Mouse (Mus musculus): ENCODE results near the gene Zfp507. TPM values are rescaled to one million over a fixed set of nuclear protein-coding genes. Genes with fewer than 3 reads are reported as not detected.

Gene Zfp507
- polyA plus RNA-seq, 1 experiment from 2014 or later: 26.0 TPM

DNA sequence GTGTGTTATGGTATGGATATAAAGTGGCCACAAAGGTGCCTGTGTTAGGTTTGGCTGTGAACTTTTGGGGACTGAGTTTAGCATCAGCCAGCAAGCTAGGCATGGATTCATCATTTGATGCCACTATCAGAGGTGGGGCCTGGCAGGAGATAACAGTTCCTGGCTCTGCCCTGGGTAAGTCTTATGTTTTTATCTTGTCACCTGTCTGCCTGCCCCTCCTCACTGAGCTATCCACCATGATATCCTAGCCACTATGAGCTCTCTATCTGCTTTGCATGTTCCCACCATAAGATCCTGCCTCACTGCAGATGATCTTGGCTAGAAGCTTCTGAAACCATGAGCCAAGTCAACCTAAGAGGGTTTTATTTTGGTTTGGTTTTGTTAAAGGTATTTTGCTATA is 31.7 kb downstream of the Zfp507 start:
- H3K4me1 ChIP-seq: no peaks in the 10 kb centered on the region
- H3K4me2 ChIP-seq (replicated peaks): no peak overlapping the region
- ATAC-seq (ENCODE audit: low FRiP score): no peak
- no peak overlapping the region for H3K27ac ChIP-seq
- no peak overlapping the region for H3K4me3 ChIP-seq
- no peaks in the 10 kb centered on the region for H3K9me3 ChIP-seq (replicated peaks)
- peaks cover 39% of the 10 kb centered on the region for H3K36me3 ChIP-seq
- H3K9ac ChIP-seq: no peak overlapping the region
- H3K27me3 ChIP-seq: no peaks in the 10 kb centered on the region

DNA sequence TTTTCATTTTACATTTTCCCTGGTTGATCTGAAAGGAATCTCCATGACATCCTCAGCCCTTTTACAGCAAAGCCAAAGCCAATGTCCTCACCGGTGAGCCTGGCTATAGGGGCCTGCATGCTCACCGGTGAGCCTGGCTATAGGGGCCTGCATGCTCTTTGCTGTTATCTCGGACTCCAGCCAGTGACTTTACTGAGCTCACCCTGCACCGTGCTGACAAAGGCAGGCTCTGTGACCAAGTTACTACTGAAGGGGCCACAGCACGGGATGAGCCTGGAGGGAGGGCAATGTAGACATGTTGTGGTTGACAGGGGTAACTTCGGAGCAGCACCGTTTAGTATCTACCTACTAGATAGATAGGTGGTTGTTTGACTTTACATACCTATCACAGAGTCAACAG is 32.7 kb downstream of the Zfp507 start:
- WGBS: 88% methylated on average over 7 of the region's 7 CpGs
- no peak overlapping the region for H3K9ac ChIP-seq
- H3K36me3 ChIP-seq: peaks cover 29% of the 10 kb centered on the region
- no peak overlapping the region for H3K27ac ChIP-seq
- no peak overlapping the region for H3K4me2 ChIP-seq (replicated peaks)
- H3K9me3 ChIP-seq (replicated peaks): no peaks in the 10 kb centered on the region
- ATAC-seq (ENCODE audit: low FRiP score): no peak
- no peaks in the 10 kb centered on the region for H3K4me1 ChIP-seq
- H3K27me3 ChIP-seq: no peaks in the 10 kb centered on the region
- no peak overlapping the region for H3K4me3 ChIP-seq

DNA sequence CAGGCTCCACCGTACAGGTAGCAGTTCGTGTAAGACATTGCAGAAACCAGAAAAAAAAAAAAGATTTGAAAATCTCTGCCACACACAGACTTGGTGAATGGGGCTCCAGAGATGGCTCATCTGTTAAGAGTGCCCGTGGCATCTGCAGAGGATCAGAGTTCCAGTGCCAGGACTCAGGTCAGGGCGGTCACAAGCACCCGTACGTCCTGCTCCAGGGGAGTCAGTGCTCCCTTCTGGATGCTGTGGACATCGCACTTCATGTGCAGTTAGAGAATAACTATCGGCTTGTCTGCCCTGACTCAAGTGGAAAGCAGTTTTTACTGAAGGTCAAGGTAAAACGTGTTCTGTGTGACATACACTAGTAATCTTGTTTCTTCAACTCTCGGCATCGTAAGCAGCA is 38.3 kb downstream of the Zfp507 start:
- Histone ChIP-seq H3K27ac (no peak overlapping the region), H3K4me3 (no peak overlapping the region), H3K27me3 (no peaks in the 10 kb centered on the region), H3K36me3 (no peaks in the 10 kb centered on the region), H3K9ac (no peak overlapping the region), H3K4me2 (replicated peaks) (no peak overlapping the region), H3K4me1 (no peaks in the 10 kb centered on the region), H3K9me3 (replicated peaks) (no peaks in the 10 kb centered on the region; the same call in 1 of the 2 replicates)
- ATAC-seq (ENCODE audit: low FRiP score): no peak
- 94% methylated on average over 11 of the region's 11 CpGs for WGBS

DNA sequence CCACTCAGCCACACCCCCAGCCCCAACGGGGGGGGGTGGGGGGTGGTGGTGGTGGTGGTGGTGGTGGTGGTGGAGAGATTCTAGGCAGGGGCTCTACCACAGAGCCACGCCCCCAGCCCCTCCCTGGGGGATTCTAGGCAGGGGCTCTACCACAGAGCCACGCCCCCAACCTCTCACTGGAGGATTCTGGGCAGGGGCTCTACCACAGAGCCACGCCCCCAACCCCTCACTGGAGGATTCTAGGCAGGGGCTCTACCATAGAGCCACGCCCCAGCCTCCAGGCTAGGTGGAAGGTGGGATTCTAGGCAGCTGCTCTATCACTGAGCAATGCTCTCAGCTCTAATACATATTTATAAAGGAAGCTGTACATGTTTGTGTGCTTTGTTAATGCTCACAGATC is 41.0 kb downstream of the Zfp507 start:
- H3K4me2 ChIP-seq (replicated peaks): no peak overlapping the region
- 74% methylated on average over 5 of the region's 5 CpGs for WGBS
- H3K4me3 ChIP-seq: no peak overlapping the region
- H3K36me3 ChIP-seq: no peaks in the 10 kb centered on the region
- H3K27me3 ChIP-seq: no peaks in the 10 kb centered on the region
- no peak overlapping the region for H3K27ac ChIP-seq
- no peaks in the 10 kb centered on the region; the same call in 1 of the 2 replicates for H3K9me3 ChIP-seq (replicated peaks)
- no peaks in the 10 kb centered on the region for H3K4me1 ChIP-seq
- no peak for ATAC-seq (ENCODE audit: low FRiP score)
- H3K9ac ChIP-seq: no peak overlapping the region

DNA sequence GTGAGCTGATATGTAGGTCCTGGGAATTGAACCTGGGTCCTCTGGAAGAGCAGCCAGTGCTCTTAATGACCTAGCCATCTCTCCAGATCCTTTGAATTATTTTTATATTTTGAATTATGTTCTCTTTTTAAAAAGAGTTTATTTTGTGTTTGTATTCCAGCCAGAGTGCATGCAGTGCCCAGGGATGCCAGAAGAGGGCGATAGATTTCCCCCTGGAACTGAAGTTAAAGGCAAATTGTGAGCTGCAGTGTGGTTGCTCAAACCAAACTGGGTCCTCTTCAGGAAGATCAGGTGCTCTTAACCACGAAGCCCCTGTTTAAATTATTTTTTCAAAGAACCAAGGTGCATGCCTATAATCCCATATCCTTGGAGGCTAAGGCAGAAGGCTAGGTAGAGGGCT is 43.2 kb downstream of the Zfp507 start:
- 20% methylated on average over 2 of the region's 2 CpGs for WGBS
- ATAC-seq (ENCODE audit: low FRiP score): no peak
- H3K9me3 ChIP-seq (replicated peaks): no peaks in the 10 kb centered on the region; the same call in 1 of the 2 replicates
- no peak overlapping the region for H3K4me2 ChIP-seq (replicated peaks)
- peaks cover 3% of the 10 kb centered on the region; the same call in 1 of the 2 replicates for H3K4me1 ChIP-seq
- H3K4me3 ChIP-seq: no peak overlapping the region
- H3K27ac ChIP-seq: no peak overlapping the region
- H3K36me3 ChIP-seq: no peaks in the 10 kb centered on the region
- H3K27me3 ChIP-seq: no peaks in the 10 kb centered on the region
- H3K9ac ChIP-seq: no peak overlapping the region

DNA sequence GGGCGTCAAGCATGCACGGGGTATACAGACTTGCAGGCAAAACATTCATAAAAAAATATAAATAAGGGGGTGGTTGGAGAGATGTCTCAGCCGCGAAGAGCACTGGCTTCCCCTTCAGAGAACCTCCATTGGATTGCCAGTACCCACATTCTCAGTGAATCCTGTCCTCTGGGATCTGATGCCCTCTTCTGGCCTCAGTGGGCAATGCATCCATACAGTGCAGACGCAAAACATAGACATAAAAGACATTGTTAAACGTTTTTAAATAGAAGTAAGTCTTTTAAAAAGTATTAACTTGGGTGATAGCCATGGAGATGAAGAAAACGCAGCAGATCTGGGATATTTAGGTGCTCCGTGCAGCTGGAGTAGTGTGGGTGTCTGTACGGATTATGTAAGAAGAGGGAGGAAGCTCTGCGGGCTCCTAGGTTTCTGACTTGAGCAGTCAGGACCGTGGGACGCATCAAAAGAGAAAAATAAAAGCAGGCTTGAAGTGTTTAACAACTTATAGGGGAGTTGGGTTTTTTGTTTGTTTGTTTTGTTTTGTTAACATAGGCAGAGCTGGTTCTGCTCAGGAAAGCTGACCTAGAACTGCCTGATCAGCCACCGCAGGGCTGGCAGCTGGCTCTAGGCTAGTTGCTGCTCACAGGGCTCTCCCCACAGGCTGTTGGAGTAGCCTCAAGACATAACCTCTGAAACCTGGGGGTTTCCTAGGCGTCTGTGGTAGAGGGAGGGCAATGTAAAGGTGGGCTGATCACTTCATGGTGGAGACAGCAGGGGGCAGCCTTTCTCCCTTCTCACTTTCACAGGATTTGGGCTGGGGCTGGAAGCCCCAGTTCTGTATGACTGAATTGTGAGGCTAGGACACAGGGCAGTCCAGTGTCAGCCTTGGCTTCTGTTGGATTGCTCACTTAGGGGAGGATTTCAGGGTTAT is 46.0 kb downstream of the Zfp507 start:
- no peak for ATAC-seq (ENCODE audit: low FRiP score)
- no peak overlapping the region for H3K4me3 ChIP-seq
- no peak overlapping the region for H3K9ac ChIP-seq
- H3K27me3 ChIP-seq: no peaks in the 10 kb centered on the region
- no peaks in the 10 kb centered on the region for H3K36me3 ChIP-seq
- no peaks in the 10 kb centered on the region; the same call in 1 of the 2 replicates for H3K9me3 ChIP-seq (replicated peaks)
- peaks cover 16% of the 10 kb centered on the region for H3K4me1 ChIP-seq
- WGBS: 38% methylated on average over 14 of the region's 14 CpGs
- H3K4me2 ChIP-seq (replicated peaks): no peak overlapping the region
- no peak overlapping the region for H3K27ac ChIP-seq

DNA sequence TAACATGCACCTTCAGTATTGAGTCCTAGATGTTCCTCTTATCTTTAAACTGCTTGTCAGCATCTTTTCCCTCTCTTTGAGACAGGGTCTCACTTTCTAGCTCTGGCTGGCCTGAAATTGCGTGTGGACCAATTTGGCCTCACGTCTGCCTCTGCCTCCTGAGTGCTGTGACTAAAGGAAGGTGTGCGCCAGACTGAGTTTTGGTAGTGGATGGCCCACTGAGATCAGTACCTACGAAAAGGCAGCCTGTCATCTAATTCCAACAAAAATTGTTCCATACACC is 48.0 kb downstream of the Zfp507 start:
- Histone ChIP-seq H3K27me3 (no peaks in the 10 kb centered on the region), H3K36me3 (peaks cover 12% of the 10 kb centered on the region), H3K9me3 (replicated peaks) (no peaks in the 10 kb centered on the region), H3K4me3 (peak overlapping the region; percentile 91), H3K4me1 (peaks cover 16% of the 10 kb centered on the region), H3K9ac (peak overlapping the region; percentile 63), H3K27ac (0 out of 2 replicates have a peak overlapping the region, but pooled peaks have one; percentile 18), H3K4me2 (replicated peaks) (peak overlapping the region; percentile 96)
- ATAC-seq (ENCODE audit: low FRiP score): no peak
- 77% methylated on average over 4 of the region's 4 CpGs for WGBS

DNA sequence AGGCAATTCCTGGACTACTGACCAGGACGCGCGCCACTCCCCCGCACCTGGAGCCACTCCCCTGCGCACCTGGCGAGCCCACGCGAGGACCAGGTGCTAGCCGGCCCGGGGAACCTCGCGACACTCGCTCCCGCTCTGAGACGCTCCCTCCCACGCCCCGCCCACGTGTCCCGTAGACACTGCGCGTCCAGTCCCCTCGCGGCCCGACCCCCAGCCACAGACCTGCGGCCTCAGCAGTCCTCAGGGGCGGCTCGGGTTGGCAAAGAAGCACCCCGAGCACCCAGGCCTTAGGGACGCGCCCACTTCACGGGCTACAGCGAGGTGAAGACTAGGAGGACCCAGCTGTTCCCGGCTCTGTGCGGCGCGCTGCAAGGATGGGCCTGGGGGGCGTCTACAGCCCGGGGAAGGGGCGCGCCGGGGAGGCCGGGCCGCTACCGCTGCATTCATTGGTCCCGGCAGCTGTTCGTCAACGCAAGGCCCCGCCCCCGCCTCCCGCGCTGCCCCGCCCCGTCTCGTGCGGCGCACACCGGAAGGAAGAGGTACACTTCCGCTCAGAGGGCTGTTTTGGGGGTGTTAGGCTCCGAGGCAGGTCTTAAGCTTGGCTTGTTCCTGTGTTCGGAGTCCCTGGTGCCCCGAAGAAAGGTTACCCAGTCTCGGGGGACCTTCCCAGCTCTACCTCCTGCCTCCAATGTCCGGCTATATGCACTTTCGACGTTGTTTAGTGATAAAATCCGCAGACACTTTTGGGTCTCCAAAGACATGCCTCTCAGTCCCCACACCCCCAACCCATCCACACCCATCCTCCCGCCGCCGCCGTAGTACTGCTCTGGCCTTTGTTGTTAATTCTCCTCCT is 48.5 kb downstream of the Zfp507 start, which contains the start of gene Dpy19l3:
Gene Dpy19l3, minus strand, starts transcription at position 422 of the 853 bp plus-strand sequence.
- peak; percentile 97 for ATAC-seq (ENCODE audit: low FRiP score)
- peak within 1 kb of the TSS; percentile 96 for H3K4me2 ChIP-seq (replicated peaks)
- H3K9me3 ChIP-seq (replicated peaks): no peaks in the 10 kb centered on the region
- peaks cover 18% of the 10 kb centered on the region for H3K36me3 ChIP-seq
- under 1% methylated on average over 70 of the region's 70 CpGs for WGBS
- peak within 1 kb of the TSS; percentile 74 for H3K27ac ChIP-seq
- peak within 1 kb of the TSS; percentile 91 for H3K4me3 ChIP-seq
- H3K27me3 ChIP-seq: no peaks in the 10 kb centered on the region
- H3K4me1 ChIP-seq: peaks cover 16% of the 10 kb centered on the region
- H3K9ac ChIP-seq: peak within 1 kb of the TSS; percentile 83

DNA sequence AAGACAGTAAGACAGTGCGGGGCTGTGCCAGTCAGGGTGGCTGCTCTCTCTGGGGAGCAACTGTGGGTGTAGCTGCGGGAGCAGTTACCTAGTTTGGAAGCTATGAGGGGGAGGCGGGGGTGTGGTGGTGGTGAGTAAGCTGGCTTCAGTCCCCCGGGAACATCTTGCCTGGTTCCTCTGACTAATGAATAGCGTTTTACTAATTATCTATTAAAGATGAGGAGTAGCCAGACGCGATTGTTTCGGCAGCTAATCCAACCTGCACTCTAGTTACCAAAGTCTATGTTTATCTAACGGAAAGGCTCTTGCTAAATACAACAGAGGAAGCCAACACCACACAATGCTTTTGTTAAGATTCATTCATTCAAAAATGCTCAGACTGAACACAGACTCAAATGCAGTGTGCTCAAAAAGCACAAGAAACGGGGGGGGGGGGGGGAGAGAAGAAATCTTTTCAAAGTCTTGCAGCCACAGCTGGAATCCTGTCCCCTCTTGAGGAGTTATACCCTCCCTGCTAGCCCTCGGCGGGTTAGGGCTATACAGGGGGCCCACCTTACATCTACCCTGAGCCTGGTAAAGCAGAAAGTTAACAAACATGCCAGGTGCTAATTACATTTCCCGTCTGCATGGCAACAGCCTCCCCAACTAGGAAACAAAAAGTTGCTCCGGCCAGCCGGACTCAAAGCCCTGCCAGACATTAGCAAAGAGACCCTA is 49.3 kb downstream of the Zfp507 start:
- Histone ChIP-seq H3K4me3 (peak overlapping the region; percentile 91), H3K36me3 (peaks cover 26% of the 10 kb centered on the region), H3K27me3 (no peaks in the 10 kb centered on the region)

DNA sequence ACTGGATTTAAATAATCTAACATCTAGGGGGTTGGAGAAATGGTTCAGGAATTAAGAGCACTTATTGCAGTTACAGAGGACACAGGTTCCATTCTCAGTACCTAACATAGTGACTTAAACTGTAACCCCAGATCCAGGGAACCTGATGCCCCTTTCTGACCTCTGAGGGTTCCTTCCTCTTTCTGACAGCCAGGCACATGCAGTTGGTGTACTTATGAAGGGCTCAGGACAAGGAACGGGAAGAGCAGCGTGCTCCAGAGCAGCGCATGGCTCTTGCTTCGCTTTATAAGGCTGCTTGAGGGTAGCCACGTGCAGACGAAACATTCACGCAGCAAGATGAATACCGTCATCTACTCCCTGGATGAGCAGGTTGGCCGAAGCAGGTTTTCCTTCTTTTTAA is 51.9 kb downstream of the Zfp507 start:
- ATAC-seq (ENCODE audit: low FRiP score): no peak

More for the DNA sequence above, 49.3 kb downstream of the Zfp507 start:
- Histone ChIP-seq H3K27ac (no peak overlapping the region), H3K4me2 (replicated peaks) (peak overlapping the region; percentile 96), H3K9ac (peak overlapping the region; percentile 83), H3K4me1 (peaks cover 16% of the 10 kb centered on the region), H3K9me3 (replicated peaks) (no peaks in the 10 kb centered on the region)
- WGBS: 5% methylated on average over 15 of the region's 15 CpGs
- peak; percentile 35 for ATAC-seq (ENCODE audit: low FRiP score)

DNA sequence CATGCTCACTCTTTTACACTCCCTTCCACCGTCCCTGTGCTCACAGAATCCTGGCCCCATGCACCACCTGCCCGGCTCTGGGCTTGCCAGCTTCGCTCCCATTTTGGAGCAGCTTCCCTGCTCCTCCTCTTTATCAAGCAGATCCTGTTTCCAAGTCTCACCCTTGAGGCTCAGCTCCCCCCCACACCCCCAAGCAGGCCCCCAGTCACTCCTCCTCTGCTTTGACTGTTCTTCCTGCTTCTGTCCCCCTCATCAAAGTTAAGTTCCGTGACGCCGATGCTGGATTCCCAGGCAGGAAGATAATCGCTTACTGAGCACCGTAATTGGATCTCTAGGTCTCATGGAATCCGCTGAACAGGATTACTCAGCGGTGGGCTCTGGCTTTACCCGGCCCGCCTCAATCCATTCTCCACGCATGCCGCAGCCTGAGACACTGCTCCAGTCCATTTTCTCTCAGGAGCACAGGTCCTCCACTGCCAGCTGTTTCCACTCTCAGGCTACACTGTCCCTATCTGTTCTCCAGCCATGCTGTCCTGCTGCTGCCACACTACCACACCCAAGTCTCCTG is 55.3 kb downstream of the Zfp507 start:
- Histone ChIP-seq H3K4me2 (replicated peaks) (no peak overlapping the region), H3K4me1 (no peaks in the 10 kb centered on the region), H3K27ac (no peak overlapping the region), H3K27me3 (no peaks in the 10 kb centered on the region), H3K9me3 (replicated peaks) (no peaks in the 10 kb centered on the region), H3K4me3 (no peak overlapping the region), H3K36me3 (peaks cover 72% of the 10 kb centered on the region), H3K9ac (no peak overlapping the region)
- 65% methylated on average over 14 of the region's 14 CpGs for WGBS
- ATAC-seq (ENCODE audit: low FRiP score): no peak

More for the DNA sequence above, 51.9 kb downstream of the Zfp507 start:
- Histone ChIP-seq H3K27ac (no peak overlapping the region), H3K4me2 (replicated peaks) (no peak overlapping the region), H3K9ac (no peak overlapping the region), H3K36me3 (peaks cover 50% of the 10 kb centered on the region), H3K27me3 (no peaks in the 10 kb centered on the region), H3K4me1 (peaks cover 16% of the 10 kb centered on the region), H3K4me3 (no peak overlapping the region), H3K9me3 (replicated peaks) (no peaks in the 10 kb centered on the region)
- 97% methylated on average over 9 of the region's 9 CpGs for WGBS

Data from hindbrain, embryonic 12.5 days (tissue).